Mouse (Mus musculus) forebrain, embryonic 14.5 days (tissue): ENCODE results near the gene Tmem132d. TPM values are rescaled to one million over a fixed set of nuclear protein-coding genes. Genes with fewer than 3 reads are reported as not detected.

ENCODE experiments used
- ATAC-seq: fragments of 200-750 bp; cut with Nextera tagmentation; 2 replicates; pipeline ENCODE4 v1.8.0; 2017; ENCODE audit warnings: mild to moderate bottlenecking, moderate library complexity
- DNase-seq: peaks from one replicate; pipeline ENCODE4 v3.0.0-alpha.2; 2015; ENCODE audit warnings: low spot score
- H3K27ac ChIP-seq: fragments of 300-500 bp; sonication (generic); 2 replicates; pipeline ENCODE4 v1.5.1; 2014; ENCODE audit warnings: low read depth, mild to moderate bottlenecking, control low read depth, low read length, moderate library complexity
- H3K27me3 ChIP-seq: fragments of 300-500 bp; sonication (generic); replicated peaks from 2 replicates; pipeline ENCODE4 v1.6.1; 2014; ENCODE audit warnings: low read length, control low read depth, mixed read lengths; ENCODE audit not compliant: control insufficient read depth, insufficient read depth
- H3K36me3 ChIP-seq: fragments of 300-500 bp; sonication (generic); 2 replicates; pipeline ENCODE4 v1.6.1; 2014; ENCODE audit warnings: low read length, control low read depth; ENCODE audit not compliant: control insufficient read depth, insufficient read depth
- H3K4me1 ChIP-seq: fragments of 300-500 bp; sonication (generic); 2 replicates; pipeline ENCODE4 v1.6.1; 2014; ENCODE audit warnings: antibody characterized with exemption, low read length, control low read depth; ENCODE audit not compliant: control insufficient read depth, insufficient read depth
- H3K4me2 ChIP-seq: fragments of 300-500 bp; sonication (generic); 2 replicates; pipeline ENCODE4 v1.6.1; 2014; ENCODE audit warnings: mild to moderate bottlenecking, control low read depth, low read length
- H3K4me3 ChIP-seq: fragments of 300-500 bp; sonication (generic); 2 replicates; pipeline ENCODE4 v1.5.1; 2014; ENCODE audit warnings: low read depth, low read length, control low read depth
- H3K9ac ChIP-seq: fragments of 300-500 bp; sonication (generic); 2 replicates; pipeline ENCODE4 v1.6.1; 2014; ENCODE audit warnings: mild to moderate bottlenecking, low read length, control low read depth, moderate library complexity
- H3K9me3 ChIP-seq: fragments of 300-500 bp; sonication (generic); replicated peaks from 2 replicates; pipeline ENCODE4 v1.6.1; 2016; ENCODE audit warnings: low read length, control low read depth, mixed read lengths; ENCODE audit not compliant: control insufficient read depth
- WGBS: fragments of 180-500 bp; shearing (Covaris S2); extraction: QIAGEN DNeasy Blood & Tissue Kit; methylation state at CpG from one replicate; pipeline ENCODE4 v1.1.7; 2014; 5-methylcytosine and 5-hydroxymethylcytosine counted together
- polyA plus RNA-seq: library from polyadenylated mRNA; unstranded; fragments of >200 nt; fragmentation: Nextera tagmentation; extraction: Ambion mirVana; gene quantifications from 2 replicates; pipeline ENCODE4 v1.2.1, GENCODE M21; 2014

The Tmem132d gene
- polyA plus RNA-seq, 1 experiment from 2014 or later, result 0.86 TPM

- 89% methylated on average over 7 of the region's 7 CpGs for WGBS
- H3K9ac ChIP-seq, result no peak overlapping the region
- DNase-seq (no peak), ATAC-seq (no peak)
- no peaks in the 10 kb centered on the region for H3K36me3 ChIP-seq
- no peak overlapping the region for H3K27ac ChIP-seq
- H3K9me3 ChIP-seq, result no peaks in the 10 kb centered on the region
- H3K4me2 ChIP-seq, result no peak overlapping the region
- H3K4me3 ChIP-seq, result no peak overlapping the region
- no peaks in the 10 kb centered on the region for H3K4me1 ChIP-seq
- no peaks in the 10 kb centered on the region for H3K27me3 ChIP-seq
Measured at GRCm38 (mm10) chr5:128336841-128337240, 96.0 kb downstream of the Tmem132d start.

DNA sequence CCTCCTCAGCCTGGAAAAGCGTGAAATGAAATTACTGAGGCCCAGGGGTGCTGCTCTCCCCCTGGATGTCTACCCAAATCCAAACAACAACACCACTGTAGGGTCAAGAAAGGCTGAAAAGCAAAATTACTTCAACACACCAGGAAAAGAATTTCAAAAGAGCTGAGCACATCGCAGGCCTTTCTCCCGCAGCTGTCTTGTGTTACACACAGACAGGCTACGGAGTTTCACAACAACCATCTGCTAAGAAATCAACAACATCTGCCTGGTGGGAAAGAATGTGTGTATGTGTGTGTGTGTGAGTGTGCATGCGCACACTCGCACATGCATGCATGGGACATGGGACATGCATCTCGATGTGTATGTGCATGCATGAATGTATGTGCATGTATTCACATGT is 100.1 kb downstream of the Tmem132d start:
- Histone ChIP-seq H3K27me3 (no peaks in the 10 kb centered on the region), H3K9ac (no peak overlapping the region), H3K4me1 (no peaks in the 10 kb centered on the region), H3K36me3 (no peaks in the 10 kb centered on the region), H3K4me3 (no peak overlapping the region), H3K27ac (no peak overlapping the region), H3K9me3 (no peaks in the 10 kb centered on the region), H3K4me2 (no peak overlapping the region)
- no peak for ATAC-seq
- WGBS, result 86% methylated on average over 7 of the region's 7 CpGs
- DNase-seq, result no peak

DNA sequence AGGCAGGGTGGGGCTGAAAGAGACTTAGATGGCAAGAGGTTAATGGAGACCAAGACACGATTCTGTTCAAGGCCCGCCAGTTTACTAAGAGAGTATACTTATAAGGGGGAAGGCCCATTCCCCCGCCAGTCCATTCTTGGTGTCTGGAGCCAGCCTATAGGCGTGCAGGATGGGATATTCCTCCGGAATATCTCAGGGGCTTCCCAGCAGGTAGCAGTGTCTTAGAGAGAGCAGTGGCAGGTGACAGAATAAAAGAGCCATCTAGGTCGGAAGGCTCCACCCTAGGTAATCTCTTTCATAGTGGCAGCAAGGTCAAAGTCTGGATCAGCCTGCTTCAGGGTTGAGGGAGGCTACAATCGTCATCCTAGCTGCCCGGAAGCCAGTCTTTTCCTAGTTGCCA is 102.5 kb downstream of the Tmem132d start:
- Histone ChIP-seq H3K4me3 (no peak overlapping the region), H3K9me3 (no peaks in the 10 kb centered on the region), H3K27me3 (no peaks in the 10 kb centered on the region), H3K4me1 (no peaks in the 10 kb centered on the region), H3K9ac (no peak overlapping the region), H3K27ac (no peak overlapping the region), H3K4me2 (no peak overlapping the region), H3K36me3 (no peaks in the 10 kb centered on the region)
- DNase-seq, result no peak
- WGBS, result 94% methylated on average over 8 of the region's 8 CpGs
- ATAC-seq, result no peak

GRCm38 (mm10) chr5:128302387-128302786 is 130.5 kb downstream of the Tmem132d start:
- DNase-seq, result no peak

DNA sequence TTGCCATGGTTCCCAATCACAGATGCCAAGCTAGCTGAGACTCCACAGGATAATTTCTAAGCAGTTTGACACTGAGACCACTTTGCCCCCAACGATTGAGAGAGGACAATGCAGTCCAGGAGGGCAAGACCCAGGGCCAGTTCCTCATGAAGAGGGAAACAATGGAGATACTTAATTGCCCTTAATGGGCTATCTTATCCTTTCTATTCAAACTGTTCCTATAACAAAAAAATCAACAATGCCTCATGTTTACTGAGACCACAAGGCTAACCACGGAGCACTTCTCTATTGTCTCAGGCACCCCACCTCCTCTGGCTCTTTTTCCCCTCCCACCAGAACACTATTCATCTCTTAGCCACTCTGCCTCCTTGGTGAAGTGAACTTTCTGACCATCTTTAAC is 141.7 kb downstream of the Tmem132d start:
- Histone ChIP-seq H3K36me3 (no peaks in the 10 kb centered on the region), H3K27ac (no peak overlapping the region), H3K4me3 (no peak overlapping the region), H3K4me1 (no peaks in the 10 kb centered on the region), H3K4me2 (no peak overlapping the region), H3K9ac (no peak overlapping the region), H3K27me3 (no peaks in the 10 kb centered on the region), H3K9me3 (no peaks in the 10 kb centered on the region)
- WGBS, result 3% methylated on average over 2 of the region's 2 CpGs
- DNase-seq (no peak), ATAC-seq (no peak)

More at GRCm38 (mm10) chr5:128302387-128302786, 130.5 kb downstream of the Tmem132d start:
- Histone ChIP-seq H3K27me3 (no peaks in the 10 kb centered on the region), H3K4me2 (no peak overlapping the region), H3K9me3 (no peaks in the 10 kb centered on the region), H3K27ac (no peak overlapping the region), H3K9ac (no peak overlapping the region), H3K4me1 (no peaks in the 10 kb centered on the region), H3K36me3 (no peaks in the 10 kb centered on the region), H3K4me3 (no peak overlapping the region)
- ATAC-seq, result no peak
- 56% methylated on average over 2 of the region's 2 CpGs for WGBS

DNA sequence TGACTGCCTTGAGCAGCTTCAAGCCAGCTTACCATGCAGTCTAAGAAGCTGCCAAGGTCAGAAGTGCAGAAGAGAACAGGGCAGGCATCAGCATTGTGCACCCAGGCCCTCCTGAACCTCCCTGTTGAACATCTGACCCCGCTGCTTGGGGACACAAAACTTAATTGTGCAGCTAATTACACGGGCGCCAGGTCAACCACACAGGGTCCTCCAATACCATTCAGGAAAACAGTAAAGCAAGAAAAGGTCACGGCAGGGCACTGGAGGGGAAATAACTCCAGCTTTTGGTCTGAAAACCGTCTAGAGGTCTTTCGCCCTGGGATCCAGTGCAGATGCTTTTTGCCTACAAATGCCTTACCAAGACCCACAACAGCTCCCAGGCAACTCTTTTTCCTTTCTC is 159.6 kb downstream of the Tmem132d start:
- Histone ChIP-seq H3K9me3 (no peaks in the 10 kb centered on the region), H3K27ac (no peak overlapping the region), H3K9ac (no peak overlapping the region), H3K4me3 (no peak overlapping the region), H3K4me1 (no peaks in the 10 kb centered on the region), H3K4me2 (no peak overlapping the region), H3K27me3 (no peaks in the 10 kb centered on the region), H3K36me3 (no peaks in the 10 kb centered on the region)
- 15% methylated on average over 6 of the region's 6 CpGs for WGBS
- DNase-seq (no peak), ATAC-seq (no peak)

DNA sequence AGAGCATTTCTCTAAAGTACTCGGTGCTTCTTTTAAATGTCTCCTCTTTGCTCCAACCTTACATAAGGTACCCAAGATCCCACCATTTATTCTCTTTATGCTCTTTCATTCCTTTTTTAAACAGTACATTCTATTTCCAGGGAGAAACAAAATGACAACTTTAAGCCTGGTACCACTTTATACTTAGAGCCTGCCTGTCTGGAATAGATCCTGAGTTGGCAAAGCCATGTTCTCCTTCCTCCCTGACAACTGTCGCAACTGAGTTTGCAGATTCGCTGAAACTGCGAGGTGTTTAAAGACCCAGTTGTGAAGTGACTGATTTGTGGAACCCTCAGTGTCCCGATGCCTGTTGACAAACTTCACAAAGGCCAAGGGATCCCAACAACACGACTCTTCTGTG is 165.5 kb downstream of the Tmem132d start:
- H3K27me3 ChIP-seq, result no peaks in the 10 kb centered on the region
- no peaks in the 10 kb centered on the region for H3K4me1 ChIP-seq
- H3K4me2 ChIP-seq, result no peak overlapping the region
- no peak for ATAC-seq
- H3K4me3 ChIP-seq, result no peak overlapping the region
- no peaks in the 10 kb centered on the region for H3K36me3 ChIP-seq
- no peak for DNase-seq
- H3K27ac ChIP-seq, result no peak overlapping the region
- 94% methylated on average over 6 of the region's 6 CpGs for WGBS
- no peaks in the 10 kb centered on the region for H3K9me3 ChIP-seq
- H3K9ac ChIP-seq, result no peak overlapping the region

GRCm38 (mm10) chr5:128244219-128244618 is 188.7 kb downstream of the Tmem132d start:
- H3K4me3 ChIP-seq, result no peak overlapping the region
- no peaks in the 10 kb centered on the region for H3K9me3 ChIP-seq
- H3K27me3 ChIP-seq, result no peaks in the 10 kb centered on the region
- peak; percentile 14 for DNase-seq
- no peaks in the 10 kb centered on the region for H3K4me1 ChIP-seq
- H3K9ac ChIP-seq, result no peak overlapping the region
- 62% methylated on average over 4 of the region's 4 CpGs for WGBS
- no peaks in the 10 kb centered on the region for H3K36me3 ChIP-seq
- H3K4me2 ChIP-seq, result no peak overlapping the region
- no peak for ATAC-seq
- no peak overlapping the region for H3K27ac ChIP-seq

GRCm38 (mm10) chr5:128236638-128237335 is 196.1 kb downstream of the Tmem132d start:
- DNase-seq (no peak), ATAC-seq (no peak)
- no peak overlapping the region for H3K4me3 ChIP-seq
- H3K4me2 ChIP-seq, result no peak overlapping the region
- H3K36me3 ChIP-seq, result no peaks in the 10 kb centered on the region
- no peak overlapping the region for H3K9ac ChIP-seq
- no peaks in the 10 kb centered on the region for H3K4me1 ChIP-seq
- no peak overlapping the region for H3K27ac ChIP-seq
- 53% methylated on average over 9 of the region's 9 CpGs for whole genome bisulfite sequencing
- no peaks in the 10 kb centered on the region for H3K27me3 ChIP-seq
- no peaks in the 10 kb centered on the region for H3K9me3 ChIP-seq
